Mouse (Mus musculus) layer of hippocampus, adult 9-10 months (tissue): ENCODE data around the gene Ube2z.
A peak's percentile ranks its signal among the peaks of the same experiment; 100 is the strongest.
"Not testable (repeated sequence)": the region's sequence is repeated elsewhere in the genome, so short reads cannot be mapped to it uniquely, and the experiment has no call there.

ENCODE experiments used
- DNase-seq: peaks from one replicate; pipeline ENCODE4 v3.0.0; 2022; ENCODE audit warnings: low spot score

Ube2z gene

DNA sequence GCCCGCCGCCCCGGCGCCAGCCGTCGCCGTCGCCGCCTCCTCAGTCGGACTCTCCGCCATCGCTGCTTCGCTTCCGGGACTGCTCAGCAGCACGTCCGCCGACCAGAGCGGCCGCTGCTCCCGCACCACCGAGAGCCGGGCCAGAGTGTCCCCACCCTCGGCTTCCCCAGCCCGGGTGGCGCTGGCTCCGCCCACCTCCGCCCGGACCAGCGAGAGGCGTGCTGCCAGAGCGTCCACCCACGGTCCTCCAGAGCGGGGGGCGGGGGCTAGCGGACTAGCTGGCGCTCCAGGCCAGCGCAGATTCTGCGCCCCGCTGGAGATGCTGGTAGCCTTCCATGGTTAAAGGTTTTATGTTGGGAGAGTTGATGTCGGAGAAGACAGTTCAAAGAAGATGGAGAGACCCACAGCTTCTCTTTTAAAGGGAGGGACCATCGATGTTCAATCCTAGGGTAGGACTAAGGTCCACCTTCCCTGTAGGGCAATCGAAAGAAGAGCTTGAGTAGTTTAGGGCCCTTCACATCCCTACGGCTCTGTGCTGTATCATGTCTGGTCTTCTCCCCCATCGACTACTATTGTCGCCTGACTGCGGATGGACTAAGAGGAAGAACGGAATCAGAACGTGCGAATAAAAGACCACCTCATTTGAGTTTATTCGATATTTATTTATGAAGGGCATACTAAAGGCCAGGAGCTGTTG lies at the start of gene Ube2z:
Ube2z (minus strand) TSS at position 174 of the 697 bp plus-strand sequence.
- DNase-seq = peak; percentile 86

GRCm38 (mm10) chr11:96114077-96114476 lies 48.9 kb upstream of the Ube2z start:
- no peak for DNase-seq

DNA sequence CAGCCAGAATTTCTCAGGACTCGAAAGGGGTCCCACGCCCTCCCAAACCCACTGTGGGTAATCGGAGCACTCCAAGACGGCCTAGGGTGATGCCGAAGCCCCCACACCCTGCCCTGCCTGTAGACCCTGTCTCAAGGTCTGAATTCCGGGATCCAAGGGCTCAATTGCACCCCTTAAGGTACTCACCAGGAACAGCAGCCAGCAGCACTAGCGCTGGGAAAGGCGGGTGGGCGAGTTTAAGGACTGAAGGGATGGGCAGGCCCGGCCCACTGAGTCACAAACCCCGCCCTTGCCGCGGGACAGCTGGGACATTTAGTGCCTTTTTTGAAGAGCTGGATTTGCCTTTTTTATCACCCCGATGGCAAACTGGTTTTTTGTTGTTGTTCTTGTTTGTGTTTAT lies 46.6 kb upstream of the Ube2z start, which contains the start of gene Calcoco2:
Calcoco2 (minus strand) TSS at position 214 of the 400 bp plus-strand sequence.
- no peak for DNase-seq

GRCm38 (mm10) chr11:96110950-96111349 lies 45.8 kb upstream of the Ube2z start:
- DNase-seq = not testable (repeated sequence)

- DNase-seq = no peak
Measured at GRCm38 (mm10) chr11:96108376-96108775, 43.2 kb upstream of the Ube2z start.

GRCm38 (mm10) chr11:96093361-96093760 lies 28.2 kb upstream of the Ube2z start:
- DNase-seq = no peak

- DNase-seq = no peak
Measured at GRCm38 (mm10) chr11:96092674-96093291, 27.6 kb upstream of the Ube2z start.

DNA sequence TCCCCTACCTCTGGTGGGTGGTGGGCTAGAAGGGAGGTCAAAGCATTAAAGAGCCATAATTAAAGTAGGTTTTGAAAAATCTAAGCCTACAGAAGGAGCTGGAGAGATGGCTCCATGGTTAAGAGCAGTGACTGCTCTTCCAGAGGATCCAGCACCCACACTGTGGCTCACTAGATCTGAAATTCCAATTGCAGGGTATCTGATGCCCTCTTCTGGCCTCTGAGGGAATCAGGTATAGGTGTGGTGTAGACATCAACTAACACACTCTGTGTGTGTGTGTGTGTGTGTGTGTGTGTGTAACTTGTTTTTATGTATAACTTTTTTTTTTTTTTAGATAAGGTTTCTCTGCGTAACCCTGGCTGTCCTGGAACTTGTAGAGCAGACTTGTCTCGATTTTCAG lies 25.9 kb upstream of the Ube2z start:
- no peak for DNase-seq

DNA sequence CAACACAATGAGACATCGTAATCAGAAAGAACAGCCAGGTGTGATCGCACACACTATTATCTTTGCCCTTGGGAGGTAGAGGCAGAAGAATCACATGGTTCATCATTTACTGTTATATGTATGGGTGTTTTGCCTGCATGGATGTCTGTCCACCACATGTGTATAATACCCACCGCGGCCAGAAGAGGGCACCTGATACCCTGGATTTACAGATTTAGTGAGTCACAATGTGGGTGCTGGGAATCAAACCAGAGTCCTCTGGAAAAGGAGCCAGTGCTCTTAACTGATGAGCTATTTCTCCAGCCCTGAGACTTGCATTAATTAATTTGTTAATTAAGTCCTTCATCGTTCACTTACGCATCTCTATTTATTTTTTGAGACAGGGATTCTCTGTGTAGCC lies 22.8 kb upstream of the Ube2z start:
- DNase-seq = no peak

DNA sequence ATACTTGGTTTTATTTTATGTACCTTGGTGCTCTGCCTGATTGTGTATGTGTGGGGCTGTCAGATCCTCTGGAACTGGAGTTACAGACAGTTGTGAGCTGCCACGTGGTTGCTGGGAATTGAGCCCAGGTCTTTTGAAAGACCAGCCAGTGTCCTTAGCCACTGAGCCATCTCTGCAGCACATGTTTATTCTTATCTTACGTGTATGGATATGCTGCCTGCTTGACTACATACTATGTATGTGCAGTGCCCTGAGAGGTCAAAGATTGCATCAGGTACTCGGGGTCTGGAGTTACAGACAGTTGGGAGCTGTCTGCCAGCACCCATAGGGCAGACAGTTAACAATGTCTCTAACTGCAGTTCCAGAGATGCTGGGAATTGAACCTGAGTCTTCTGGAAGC lies 17.5 kb upstream of the Ube2z start:
- DNase-seq = no peak

DNA sequence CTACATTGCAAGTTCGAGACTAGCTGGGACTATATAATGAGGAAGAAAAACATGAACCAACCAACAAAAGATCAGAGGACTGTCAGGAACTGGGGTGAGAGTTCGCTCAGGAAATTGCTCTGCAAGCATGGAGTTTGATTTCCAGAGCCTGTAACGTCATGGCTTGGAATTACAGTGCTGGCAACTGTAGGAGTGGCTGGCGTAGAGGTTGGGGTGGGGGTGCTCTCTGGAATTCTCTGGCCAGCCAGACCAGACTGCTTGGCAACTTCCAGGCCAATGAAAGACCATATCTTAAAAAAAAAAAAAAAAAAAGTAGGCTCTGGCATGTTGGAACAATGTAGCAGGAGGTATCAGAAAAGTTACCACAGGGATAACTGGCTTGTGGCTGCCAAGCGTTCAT lies 15.5 kb upstream of the Ube2z start:
- no peak for DNase-seq

DNA sequence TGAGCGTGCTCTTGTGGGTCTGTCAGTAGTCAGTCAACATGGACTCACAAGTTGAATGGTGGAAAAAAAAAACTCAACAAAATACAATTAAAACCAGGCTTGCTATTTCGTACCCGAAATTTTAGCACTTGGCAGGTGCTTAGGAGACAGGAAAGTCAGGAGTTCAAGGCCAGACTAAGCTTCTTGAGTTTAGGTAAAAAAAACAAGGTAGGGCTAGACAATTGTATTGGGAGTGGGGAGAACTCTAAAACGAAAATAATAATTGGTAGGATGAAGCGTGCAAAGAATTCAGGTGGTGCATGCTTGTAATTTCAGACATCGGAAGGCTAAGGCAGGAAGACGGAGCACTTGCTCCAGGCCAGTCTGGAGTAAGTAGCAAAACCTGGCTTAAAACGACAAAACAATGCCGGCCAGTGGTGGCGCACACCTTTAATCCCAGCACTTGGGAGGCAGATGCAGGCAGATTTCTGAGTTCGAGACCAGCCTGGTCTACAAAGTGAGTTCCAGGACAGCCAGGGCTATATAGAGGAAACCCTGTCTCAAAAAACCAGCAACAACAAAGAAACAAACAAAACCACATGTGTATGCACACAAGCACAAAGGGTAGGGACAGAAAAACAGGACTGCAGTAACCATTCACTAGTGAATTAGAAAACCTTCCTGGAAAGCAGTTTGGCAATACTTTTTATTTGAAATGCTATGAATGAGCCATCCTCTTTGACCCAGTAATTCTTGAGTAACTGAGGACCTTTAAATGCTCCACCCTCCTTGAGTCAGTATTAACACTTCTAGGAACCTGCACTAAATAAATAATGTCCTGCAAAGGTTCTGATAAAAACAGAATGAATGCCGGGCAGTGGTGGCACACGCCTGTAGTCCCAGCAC lies 11.3 kb upstream of the Ube2z start:
- no peak for DNase-seq

DNA sequence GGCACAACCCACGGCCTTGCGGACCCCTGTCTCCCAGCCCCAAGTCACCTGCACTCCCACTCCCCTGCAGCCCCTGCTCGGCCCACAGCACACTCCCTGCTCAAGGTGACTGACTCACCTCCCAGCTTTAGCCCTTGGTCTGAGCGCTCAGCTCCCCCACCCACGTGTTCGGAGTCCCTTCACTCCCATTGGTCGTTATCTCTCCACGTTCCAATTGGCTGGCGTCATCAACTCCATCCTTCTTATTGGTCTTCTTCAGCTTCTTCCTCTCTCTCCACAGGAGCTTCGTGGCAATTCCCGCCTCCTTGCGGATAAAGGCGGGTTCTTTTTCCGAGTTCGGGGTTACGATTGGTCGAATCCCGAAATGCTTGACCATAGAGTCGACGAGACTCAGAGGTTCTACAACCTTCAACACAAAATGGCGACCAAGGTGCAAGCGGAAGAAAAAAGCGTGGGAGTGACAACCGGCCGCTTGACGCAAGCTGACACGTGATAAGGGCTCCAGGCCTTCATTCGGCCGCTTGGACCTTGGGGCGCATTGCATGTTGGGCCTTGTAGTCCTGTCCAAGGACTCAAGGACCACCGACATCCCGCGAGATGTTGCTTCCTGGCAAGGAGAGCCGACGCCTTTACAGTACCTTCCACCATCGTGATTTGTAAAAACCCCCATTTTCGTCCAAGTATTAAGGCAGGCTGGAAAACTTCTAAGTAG lies 10.5 kb upstream of the Ube2z start, which contains the start of gene Atp5g1:
Atp5g1 (minus strand) TSS at position 162 of the 712 bp plus-strand sequence.
- peak; percentile 99 for DNase-seq

GRCm38 (mm10) chr11:96075177-96075508 lies 10.0 kb upstream of the Ube2z start:
- no peak for DNase-seq

DNA sequence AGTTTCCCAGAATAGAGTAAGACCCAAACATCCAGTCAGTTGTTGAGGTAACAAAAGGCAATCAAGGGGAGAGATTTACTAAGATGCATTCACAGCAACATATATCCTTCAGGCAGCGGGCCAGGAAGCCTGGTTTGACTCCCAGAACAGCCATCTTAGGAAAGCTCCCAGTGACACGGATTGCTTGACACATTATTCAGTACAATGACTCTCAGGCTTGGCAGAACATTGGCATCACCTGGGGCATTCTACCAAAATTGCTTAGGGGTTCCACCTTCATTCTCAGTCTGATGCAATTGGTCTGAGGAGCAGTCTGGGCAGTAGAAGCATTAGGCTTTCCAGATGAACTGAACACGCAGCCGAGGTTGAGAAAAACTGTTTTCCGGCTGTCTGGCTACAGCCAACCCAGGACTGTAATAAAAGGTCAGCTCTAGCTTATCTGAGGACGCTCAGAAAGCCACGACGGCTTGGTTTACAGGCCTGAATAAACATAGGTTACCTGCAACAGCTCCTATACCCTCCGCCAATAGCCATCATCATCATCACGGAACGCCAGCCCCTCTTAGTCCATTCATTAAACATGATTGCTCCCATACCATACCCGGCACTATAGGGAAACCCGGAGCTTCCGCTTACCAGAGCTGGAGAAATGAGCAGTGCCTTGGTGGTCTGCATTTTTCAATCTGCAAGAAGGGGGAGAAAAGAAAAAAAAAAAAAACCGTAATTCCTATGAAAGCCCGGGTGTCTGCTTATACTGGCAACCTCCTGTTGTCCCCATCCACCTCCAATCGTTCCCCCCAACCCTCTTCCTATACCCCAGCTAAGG lies 9.4 kb upstream of the Ube2z start:
- DNase-seq = no peak

DNA sequence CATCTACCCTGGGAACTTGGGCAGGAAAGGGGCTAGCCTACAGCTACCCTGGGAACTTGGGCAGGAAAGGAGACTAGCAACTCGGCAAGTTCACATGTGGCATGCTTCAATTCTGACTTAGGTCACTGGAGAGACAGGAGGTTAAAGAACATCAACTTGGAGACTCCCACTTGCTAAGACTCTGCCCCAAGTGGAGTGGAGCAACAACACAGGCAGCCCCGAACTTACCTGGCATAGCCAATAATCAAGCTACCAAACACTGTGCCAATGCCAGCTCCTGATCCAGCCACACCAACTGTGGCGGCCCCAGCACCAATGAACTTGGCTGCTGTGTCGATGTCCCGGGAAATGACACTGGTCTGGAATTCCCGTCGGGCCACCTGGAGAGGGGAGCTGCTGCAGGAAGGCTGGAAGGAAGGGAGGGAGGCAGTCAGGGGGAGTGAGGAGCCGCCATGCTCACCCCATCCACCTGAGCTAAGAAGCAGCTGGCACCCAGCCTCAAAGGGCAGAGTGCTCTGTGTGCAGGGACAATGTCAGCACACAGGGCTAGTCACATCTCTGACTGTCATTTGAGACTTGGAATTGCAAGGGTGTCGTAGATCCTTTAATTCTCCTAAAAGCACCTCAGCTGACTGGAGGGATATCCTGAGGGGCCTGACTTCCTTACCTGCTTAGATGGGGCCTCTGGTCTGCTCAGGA lies 8.3 kb upstream of the Ube2z start:
- no peak for DNase-seq

- DNase-seq = no peak
Measured at GRCm38 (mm10) chr11:96071013-96071412, 5.8 kb upstream of the Ube2z start.

- no peak for DNase-seq
Measured at GRCm38 (mm10) chr11:96070353-96070752, 5.2 kb upstream of the Ube2z start.

- no peak for DNase-seq
Measured at GRCm38 (mm10) chr11:96068231-96068630, 3.0 kb upstream of the Ube2z start.

- no peak for DNase-seq
Measured at GRCm38 (mm10) chr11:96064521-96065214, 520 bp downstream of the Ube2z start.
